Mouse (Mus musculus) brain, embryonic 14.5 days (tissue): ENCODE data around the gene Snap23.

Experiments
- CTCF ChIP-seq: fragments of 200-500 bp; IDR thresholded peaks from 2 replicates; pipeline ENCODE4 v1.5.1; 2012; ENCODE audit warnings: inconsistent platforms, mild to moderate bottlenecking, moderate library complexity, borderline replicate concordance; ENCODE audit not compliant: insufficient read depth, insufficient read length; ENCODE audit errors: extremely low read depth
- POLR2A ChIP-seq: fragments of 200-500 bp; IDR thresholded peaks from 2 replicates; pipeline ENCODE4 v1.6.1; 2012; ENCODE audit warnings: mild to moderate bottlenecking, inconsistent platforms, borderline replicate concordance; ENCODE audit not compliant: poor library complexity, insufficient read depth, insufficient read length, severe bottlenecking; ENCODE audit errors: extremely low read depth

- TF ChIP-seq CTCF, result no peak
- TF ChIP-seq POLR2A, result no peak
Measured at GRCm38 (mm10) chr2:120529531-120529930, 37.9 kb upstream of the Snap23 start.
